Mouse (Mus musculus) cortical plate, adult 2 months (tissue): Measurements from ENCODE around the gene Kirrel3.

Source experiments
- CTCF ChIP-seq: fragments of 200-500 bp; IDR thresholded peaks from 2 replicates; pipeline ENCODE4 v1.5.1; 2011; ENCODE audit warnings: mild to moderate bottlenecking, control low read depth, low read length; ENCODE audit not compliant: insufficient read depth; ENCODE audit errors: extremely low read depth
- POLR2A ChIP-seq: fragments of 200-500 bp; IDR thresholded peaks from 2 replicates; pipeline ENCODE4 v1.6.1; 2011; ENCODE audit warnings: mild to moderate bottlenecking, low read length, control low read depth; ENCODE audit not compliant: insufficient read depth; ENCODE audit errors: extremely low read depth

GRCm38 (mm10) chr9:34797688-34798339, 312.1 kb downstream of the Kirrel3 start:
- TF ChIP-seq CTCF (no peak), POLR2A (no peak)
